Mouse (Mus musculus) layer of hippocampus, postnatal 36 days (tissue): Measurements from ENCODE around the gene Asgr1. TPM values are rescaled to one million over a fixed set of nuclear protein-coding genes. Genes with fewer than 3 reads are reported as not detected.
"Not testable (repeated sequence)": the region's sequence is repeated elsewhere in the genome, so short reads cannot be mapped to it uniquely, and the experiment has no call there.

ENCODE experiments used
- DNase-seq, 2 experiments: peaks; one replicate each; pipeline ENCODE4 v3.0.0; 2022
- total RNA-seq, 2 experiments: library from RNA; stranded (reverse); gene quantifications; 2 replicates each; pipeline ENCODE4 v1.2.3; 2021

Asgr1 gene
- total RNA-seq = 1 to 10 TPM in 1 of 2 experiments, not detected in 1; 1.2 TPM

DNA sequence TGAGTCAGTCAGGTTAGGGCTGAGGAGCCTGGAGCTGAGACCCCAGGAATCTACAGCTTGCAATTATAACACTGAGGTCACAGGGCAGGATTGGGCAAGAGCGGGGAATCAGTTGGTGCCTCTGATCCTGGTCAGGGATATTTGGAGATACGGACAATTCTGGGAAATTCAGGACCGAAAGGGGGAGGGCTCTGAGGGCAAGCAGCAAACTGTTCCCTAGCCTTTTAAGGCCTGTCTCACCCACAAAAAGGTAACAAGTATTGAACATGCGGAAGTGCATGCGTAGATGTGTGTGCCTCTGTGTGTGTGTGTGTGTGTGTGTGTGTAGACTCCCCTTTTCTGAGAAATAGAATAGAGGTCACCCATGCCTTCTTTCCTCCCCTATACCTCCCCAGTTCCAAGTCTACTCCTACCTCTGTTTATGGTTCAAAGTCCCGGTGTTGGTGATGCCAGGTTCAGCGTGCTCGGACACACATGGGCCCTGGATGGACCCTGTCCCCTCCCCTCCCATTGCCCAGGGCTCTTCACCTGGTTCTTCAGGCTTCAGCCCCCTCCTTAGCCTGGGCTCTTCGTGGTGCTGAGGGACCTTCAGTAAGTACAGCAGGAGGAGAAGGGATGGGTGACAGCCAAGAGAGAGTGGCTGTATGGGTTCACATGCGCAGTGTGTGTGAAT is at the start of gene Asgr1:
Gene Asgr1 (plus strand): TSS at position 188 of the 673 bp plus-strand sequence.
- DNase-seq = no peak

DNA sequence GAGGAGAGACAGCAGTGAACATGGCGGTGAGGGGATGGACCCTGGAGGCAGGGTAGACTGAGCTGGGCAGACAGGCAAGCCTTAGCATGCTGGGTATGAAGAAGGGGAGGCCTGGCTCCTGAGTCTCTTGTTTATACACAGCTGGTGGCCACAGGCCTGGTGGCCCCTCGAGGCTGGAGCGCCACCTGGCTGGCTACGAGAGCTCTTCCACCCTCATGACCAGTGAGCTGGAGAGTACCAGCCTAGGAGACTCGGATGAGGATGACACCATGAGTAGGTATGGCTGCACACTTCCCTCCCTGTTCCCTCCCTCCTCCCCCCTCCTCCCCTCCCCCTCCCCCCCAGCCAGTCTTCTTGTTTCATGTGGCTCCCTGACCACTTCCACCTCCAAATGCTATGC is 48.4 kb upstream of the Asgr1 start:
- no peak for DNase-seq

DNA sequence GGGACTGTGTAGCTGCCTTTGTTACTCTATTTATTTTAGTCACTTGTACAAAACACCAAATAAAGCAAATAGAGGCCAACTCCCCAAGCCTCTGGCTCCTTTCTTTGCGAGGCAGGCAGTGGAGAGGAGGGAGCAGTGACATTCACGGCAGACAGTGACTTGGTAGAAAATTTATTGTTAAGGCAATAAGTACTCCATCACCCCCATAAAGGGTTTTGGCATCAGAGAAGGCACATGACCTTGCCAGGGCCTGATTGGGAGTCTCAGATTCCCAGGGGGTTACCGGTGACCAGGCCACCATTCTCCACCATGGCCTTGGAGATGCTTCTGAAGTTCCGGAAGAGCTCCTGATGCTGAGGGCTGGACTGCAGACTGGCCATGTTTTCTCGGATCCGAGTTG is 43.9 kb upstream of the Asgr1 start:
- no peak for DNase-seq

DNA sequence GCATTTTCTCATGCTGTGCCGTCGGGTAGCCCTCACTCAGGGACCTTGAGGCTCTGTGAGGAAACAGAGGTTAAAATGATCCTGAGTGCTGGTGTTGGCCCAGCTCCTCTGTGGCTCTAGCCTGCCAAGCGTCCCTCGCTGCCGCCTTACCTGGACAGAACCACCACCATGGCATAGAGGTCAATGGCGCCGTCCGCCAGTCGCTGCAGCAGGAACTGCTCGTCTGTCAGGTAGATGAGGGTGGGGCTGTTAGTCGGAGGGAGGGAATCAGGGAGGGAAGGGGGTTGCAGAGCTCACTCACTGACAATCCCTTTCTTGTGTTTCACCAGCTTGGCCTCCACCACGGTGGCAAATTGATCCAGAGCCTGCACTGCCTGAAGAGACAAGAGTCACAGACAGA is 43.3 kb upstream of the Asgr1 start:
- no peak for DNase-seq

DNA sequence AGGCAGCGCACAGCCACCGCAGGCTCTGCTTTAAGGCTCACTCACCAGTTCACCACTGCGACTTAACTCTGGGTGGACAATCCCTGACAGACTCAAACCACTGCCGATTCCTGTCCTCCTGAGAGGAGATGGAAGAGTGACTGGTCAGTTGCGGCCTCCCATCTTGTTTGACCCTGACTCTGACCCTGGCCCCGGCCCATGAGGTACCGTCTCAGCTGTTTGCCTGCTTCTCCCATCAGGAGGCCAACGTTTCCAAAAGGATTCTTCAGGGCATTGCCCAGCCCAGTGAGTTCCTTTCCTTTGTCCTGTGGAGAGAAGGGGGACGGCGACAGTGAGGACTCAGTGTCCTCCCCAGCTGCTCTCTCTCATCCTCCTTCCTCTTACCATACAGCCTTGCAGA is 42.9 kb upstream of the Asgr1 start:
- DNase-seq = no peak

DNA sequence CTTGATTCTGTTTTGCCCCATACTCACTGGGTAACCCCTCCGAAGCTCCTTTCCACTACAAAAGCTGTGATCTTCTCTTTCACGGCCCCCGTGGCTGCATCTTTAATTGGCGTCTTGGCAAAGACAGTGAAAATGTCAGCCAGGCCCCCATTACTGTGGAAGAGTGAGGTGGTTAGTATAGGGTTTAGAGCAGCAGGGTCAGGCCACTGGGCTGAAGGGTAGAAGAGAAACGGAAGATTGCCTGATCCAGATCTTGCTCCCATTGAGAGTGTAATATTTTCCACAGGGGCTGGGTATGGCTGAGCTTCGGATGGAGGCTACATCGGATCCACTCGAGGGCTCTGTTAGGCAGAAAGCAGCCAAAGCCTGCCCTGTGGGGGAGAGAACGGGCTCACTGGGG is 41.0 kb upstream of the Asgr1 start:
- DNase-seq = no peak

DNA sequence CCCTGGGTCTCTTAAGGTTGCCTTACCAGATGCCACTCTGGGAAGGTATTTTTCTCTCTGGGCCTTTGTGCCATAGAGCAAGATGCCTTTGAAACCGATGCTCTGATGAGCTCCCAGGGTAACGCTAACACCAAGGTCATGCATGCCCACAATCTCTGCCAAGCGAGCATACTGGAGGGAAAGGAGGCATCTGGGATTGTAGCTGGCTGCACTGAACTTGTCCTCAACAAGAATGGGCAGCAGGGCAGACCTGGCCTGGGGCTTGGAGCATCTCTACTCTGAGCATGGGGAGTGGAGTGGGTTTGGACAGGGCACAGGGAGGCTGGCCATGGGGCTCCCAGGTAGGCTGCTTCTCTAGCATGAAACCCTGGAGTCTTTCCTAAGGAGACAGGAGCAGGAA is 40.5 kb upstream of the Asgr1 start:
- no peak for DNase-seq

DNA sequence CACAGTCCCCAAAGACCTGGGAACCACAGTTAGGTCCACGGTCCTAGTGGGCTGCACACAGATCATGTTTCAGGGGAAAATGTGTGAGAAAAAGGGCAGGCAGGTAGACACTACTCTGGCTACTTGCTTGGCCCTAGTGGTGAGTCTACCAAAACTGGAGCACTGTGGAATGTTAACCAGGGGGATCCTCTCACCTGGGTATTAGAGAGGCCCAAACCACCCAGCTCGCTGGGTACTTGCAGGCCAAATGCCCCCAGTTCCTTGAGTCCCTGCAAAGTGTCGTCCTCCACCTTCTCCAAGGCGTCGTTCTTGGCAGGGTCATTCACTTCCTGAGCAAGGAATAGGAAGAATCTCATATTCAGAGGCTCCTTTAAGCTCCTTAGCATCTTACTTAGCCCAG is 39.8 kb upstream of the Asgr1 start:
- DNase-seq = no peak

DNA sequence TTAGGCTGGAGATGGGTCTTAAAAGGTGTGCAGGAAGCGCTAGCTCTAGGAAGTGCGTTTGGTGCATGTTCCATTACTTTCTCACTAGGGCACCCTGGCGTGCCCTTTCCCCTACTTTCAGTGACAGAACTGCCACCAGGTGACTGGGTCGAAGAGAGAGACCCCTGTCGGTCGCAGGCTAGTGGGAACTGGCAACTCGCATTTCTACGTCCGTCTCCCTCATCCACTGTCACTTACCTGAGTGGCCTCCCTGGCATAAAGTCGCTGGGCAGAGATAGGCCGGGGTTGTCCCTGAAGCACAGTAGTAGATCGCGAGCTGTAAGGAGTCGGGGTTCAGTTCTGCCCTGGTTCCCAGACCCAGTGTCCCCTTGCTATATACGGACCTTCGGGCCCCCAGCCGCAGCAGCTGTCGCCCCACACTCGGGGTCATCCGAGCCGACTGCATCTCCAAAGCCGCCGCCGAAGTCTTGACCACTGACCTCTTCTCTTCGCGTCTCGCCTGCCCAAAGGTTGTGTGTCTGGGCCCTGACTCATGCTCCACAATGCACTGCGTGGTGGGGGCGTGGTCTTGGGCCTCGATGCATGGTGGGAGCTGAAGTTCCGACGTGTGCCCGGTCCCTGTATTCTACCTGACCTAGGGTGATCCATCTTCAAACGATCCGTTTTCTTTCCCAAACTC is 38.9 kb upstream of the Asgr1 start, which contains the start of gene Acadvl:
Gene Acadvl (minus strand): TSS at position 532 of the 679 bp plus-strand sequence.
- DNase-seq = peak; percentile 85 to 89

DNA sequence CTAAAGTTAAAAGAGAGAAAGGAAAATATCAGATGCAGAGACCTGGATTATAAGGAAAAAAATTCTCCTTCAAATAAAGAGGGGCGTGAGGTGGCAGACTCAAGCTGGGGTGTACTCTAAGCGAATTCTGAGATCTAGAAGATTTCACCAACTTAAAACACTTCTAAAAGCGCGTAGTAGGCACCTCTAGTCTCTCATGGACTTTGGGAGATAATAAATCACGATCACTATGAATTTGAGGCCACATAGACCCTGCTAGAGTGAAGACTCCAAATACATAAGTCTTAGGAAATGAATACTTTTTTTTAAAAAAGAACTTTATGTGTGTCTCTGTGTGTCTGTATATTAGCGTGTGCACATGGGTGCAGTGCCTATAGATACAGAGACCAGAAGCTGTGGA is 38.2 kb upstream of the Asgr1 start:
- DNase-seq = no peak

DNA sequence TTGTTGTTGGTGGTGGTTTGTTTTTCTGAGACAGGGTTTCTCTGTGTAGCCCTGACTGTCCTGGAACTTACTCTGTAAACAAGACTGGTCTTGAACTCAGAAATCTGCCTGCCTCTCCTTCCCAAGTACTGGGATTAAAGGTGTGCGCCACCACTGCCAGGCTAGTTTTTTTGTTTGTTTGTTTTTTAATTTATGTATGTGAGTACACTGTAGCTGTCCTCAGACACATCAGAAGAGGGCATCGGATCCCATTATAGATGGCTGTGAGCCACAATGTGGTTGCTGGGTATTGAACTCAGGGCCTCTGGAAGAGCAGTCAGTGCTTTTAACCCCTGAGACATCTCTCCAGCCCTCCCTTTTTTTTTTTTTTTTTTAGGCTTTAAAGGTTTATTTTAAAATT is 37.7 kb upstream of the Asgr1 start:
- not testable (repeated sequence) for DNase-seq

DNA sequence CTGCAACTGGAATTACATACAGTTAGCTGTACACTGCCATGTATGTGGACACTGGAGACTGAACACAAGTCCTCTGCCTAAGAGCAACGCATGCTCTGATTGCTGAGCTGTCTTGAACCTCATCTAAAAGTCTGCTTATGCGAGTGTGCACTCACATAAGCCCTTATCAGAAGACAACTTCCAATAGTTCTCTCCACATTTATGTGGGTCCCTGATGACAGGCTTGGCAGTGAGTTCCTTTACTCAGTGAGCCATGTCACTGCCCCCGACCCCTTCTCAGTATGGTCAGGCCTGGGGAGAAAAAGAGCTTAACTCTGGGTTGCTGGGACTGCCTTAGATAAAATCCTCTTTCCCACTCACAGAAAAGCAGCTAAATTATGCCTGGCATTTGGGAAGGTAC is 37.2 kb upstream of the Asgr1 start, which contains the start of gene Dlg4:
Gene Dlg4 (plus strand): TSS at position 274 of the 400 bp plus-strand sequence.
- DNase-seq = no peak

DNA sequence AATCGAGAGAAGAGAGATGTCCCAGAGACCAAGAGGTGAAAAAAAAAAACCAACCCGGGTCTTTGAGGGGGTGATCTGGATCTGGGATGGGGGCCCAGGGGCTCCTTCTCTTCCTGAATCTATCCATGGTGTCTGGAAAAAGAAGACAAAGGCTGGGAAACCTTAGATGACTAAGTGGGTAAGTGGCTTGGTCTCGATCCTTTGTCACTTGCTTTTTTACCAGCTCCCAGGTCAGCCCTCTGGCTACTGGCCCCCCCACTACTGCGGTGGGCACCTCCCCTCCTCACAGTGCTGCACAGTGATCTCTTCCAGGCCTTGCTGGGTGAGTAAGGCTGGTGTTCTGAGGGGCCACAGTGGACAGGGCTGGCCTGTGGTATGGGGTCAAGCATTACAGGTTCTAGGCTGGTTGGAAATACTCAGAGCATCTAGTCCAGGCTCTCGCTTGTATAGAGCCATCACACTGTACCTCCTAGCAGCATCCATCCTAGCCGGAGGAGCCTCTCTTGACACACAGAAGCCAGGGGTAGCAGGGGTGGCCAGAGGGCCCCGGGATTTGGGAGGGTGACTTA is 36.6 kb upstream of the Asgr1 start:
- no peak for DNase-seq

DNA sequence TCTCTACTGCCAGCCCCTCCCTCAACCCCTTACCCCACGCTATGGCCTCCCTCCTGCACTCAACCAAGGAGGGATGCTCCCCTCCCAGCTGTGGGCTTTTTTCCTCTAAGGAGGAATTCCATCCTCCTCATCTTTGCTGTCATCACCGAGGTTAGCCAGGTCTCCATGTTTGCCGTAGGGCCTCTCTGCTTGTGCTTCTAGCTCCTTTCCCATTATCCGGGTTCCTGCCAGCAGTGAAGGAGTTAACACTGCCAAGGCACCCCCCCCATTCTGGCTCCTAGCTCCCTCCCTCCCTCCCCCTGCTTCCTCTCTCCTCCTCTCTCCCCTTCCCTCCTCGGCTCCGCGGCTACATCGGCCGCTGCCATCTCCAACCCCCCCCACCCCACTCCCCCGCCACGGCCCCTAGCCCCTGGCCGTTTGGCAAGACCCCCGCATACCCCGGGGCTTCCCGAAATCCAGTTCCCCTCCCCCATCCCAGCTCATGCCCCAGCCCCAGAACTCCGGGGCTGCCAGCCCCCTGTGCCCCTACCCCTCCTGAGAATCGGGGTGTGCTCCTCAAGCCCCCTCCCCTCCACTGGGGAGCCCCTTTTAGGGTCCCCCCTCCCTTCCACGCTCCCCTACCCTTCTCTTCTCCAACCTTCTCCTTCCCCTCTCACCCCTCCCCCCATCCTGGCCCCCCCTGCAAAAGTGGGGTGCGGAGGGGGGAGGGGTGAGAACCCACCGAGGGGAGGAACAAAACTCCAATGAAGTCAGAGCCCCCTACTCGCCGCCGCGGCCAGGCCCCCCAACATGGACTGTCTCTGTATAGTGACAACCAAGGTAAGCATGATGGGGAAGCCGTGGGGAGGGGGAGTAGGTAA is 35.5 kb upstream of the Asgr1 start:
- DNase-seq = peak in 1 of 2 experiments; percentile 61

DNA sequence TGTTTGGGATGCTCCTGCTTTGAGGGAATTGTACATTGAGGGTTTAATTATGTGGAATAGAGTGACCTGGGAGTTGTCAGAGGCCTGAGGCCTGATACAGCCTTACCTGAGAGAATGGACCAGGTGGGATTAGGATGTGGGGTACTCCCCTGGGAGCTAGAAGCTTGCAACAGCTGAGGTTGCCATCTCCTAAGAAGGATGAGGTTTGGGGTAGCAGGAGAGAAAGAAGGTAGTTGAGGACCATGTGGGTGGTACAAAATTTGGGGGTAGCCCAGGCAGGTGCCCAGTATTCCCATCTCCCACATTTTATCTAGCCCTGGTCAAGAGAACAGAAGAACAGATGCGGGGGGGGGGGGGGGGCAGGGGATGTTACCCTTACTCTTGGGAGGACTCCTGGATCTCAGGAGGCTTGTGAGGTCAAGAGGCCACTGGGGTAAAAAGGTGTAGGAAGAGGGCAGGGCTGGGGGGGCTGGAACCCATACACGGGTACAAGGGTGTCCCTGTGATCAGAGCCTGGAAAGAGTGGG is 34.3 kb upstream of the Asgr1 start:
- DNase-seq = no peak

DNA sequence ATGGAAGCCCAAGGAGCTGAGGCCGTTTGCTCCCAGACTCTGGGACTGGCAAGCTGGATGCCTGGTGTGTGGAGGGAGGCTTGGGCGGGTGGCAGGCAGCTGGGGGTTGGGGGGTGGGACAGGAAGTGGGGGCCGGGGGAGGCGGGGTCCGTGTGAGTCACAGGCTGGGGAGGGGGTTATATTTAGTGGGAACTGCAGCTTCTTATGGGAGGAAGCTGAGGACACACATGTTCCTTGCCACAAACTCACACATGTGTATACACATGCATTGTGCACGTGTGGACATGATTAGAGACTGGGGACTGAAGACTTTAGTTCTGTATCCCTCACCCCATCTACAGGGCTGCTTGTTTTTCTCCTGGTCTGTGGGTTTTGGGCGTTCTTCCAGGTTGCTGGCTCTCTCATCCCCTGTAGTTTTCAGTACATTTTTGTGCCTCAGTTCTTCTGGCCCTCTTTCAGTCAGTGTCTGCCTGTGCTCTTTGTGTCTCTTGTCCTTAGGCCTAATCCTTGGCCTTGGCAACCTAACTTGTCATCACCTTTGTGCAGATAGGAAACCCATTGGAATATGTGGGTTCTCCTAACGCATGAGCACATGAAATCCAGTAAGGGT is 33.8 kb upstream of the Asgr1 start:
- no peak for DNase-seq

DNA sequence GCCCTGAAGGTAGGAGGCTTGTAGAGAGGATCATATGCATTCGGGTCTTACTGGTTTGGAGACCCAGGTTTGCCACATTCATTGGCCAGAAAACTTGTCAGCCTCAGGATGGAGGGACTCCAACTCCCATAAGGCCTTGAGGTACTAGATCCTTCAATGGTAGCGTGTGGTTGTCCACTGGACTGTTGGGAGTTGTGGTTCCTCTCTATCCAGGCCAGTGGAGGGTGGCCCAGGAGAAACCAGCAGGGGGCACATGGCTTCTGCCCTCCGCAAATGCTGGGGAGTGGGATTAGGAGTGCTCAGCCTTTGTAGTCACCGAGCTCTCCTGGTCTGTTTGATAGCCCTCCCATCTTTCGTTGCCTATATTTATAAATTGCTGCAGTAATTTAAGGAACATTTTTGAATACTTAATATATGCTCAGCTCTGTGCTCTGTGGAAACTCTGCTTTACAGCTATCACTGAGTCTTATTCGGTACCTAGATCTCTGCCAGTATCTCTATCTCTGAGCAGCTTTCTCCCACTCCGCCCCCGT is 33.1 kb upstream of the Asgr1 start:
- peak; percentile 73 to 74 for DNase-seq

DNA sequence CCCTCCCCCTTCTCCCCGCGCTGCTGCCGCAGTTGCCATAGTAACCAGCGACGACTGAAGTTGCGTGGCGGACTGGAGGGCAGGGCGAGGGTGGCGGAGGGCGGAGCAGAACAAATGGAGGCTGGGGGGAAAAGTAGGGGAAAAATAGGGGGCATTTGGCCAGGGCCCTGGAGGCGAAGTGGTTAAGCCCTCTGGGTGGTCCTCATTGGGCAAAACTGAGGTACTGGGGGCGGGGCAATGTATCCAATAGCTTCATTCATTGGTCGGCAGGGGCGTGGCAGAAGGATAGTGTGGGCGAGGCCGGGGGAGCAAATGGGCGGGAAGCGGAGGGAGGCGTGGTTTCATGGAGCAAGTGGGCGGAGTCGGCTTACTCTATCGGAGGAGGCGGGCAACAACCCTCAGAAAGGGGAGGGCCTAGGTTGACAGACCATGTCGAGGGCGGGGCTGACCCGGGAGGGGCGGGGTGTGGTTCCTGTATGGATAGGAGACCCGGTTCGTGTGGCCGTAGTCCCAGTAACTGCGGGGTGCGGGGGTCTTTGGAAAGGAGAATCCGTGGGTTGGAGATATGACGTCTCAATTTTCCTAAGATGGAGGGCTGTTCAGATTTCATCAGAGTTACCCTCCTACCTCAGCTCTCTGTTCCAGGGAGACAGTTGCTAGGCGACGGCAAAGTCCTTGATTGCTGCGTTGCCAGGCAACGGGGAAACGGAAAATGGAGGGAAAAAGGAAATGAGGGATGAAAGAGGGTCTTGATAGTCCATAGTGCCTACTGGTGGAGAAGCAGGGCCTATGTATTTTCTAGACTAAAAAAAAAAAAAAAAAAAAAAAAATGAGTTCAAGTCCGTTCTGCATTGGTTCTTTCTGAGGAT is 32.4 kb upstream of the Asgr1 start:
- DNase-seq = peak; percentile 98 to 99

DNA sequence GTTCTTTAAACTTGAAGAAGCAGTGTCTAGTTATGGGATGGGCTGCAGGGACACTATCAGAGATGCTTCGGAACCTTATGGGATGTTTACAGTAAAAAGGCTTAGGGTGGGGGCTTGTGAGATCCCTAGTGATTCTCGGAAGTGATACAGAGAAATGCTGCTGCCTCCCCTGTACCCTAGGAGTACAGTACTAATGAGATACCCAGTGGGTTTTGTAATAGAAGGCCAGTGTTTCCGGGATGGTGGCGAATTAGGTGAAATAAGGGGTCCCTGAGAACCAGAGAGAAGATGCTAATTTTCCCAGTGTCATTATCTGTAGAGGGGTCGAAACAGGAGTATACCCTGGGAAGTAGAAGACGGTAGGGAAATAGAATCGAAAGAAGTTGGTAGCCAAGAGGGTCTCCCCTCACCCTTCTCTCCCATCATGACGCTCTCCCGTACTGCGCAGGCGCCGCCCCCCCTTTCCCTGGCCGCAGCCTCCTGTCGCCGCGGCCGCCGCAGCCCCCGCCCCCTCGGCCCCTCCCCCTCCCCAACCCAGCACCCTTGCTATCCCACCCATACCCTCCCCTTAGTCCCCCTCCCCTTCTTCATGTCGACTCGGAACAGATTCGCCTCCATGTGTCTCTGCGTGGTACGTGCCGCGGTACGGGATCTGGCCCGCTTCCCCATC is 30.3 kb upstream of the Asgr1 start:
- no peak for DNase-seq

DNA sequence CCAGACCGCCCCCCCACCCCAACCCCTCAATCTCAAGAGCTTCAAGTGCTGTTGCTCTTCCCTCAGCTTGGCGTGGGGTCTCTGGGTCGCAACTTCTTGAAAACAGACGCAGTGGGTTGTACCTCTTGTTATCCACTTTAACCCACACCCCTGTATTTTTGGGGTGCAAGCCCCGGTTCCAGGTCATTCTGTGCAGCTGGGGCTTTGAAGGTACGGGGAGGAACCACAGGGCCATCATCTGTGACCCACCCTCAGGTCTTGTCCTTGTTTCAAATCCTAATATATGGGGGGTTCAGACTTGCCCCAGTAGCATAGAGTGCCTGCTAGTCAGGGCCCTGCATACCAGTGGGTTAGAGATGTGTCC is 29.8 kb upstream of the Asgr1 start:
- DNase-seq = no peak
